Mouse (Mus musculus) embryonic facial prominence, embryonic 15.5 days (tissue): Measurements from ENCODE around the gene Znhit2. TPM values are rescaled to one million over a fixed set of nuclear protein-coding genes. Genes with fewer than 3 reads are reported as not detected.

ENCODE experiments used
- ATAC-seq: fragments of 200-750 bp; cut with Nextera tagmentation; 2 replicates; pipeline ENCODE4 v1.8.0; 2017; ENCODE audit warnings: low read depth, moderate TSS enrichment; ENCODE audit not compliant: insufficient number of reproducible peaks, low FRiP score, low TSS enrichment
- H3K27ac ChIP-seq: fragments of 300-500 bp; sonication (generic); replicated peaks from 2 replicates; pipeline ENCODE4 v1.5.1; 2015; ENCODE audit warnings: mild to moderate bottlenecking, inconsistent platforms
- H3K27me3 ChIP-seq: fragments of 300-500 bp; sonication (generic); 2 replicates; pipeline ENCODE4 v1.6.1; 2015; ENCODE audit warnings: inconsistent platforms
- H3K36me3 ChIP-seq: fragments of 300-500 bp; sonication (generic); 2 replicates; pipeline ENCODE4 v1.6.1; 2015; ENCODE audit warnings: mild to moderate bottlenecking, inconsistent platforms
- H3K4me1 ChIP-seq: fragments of 300-500 bp; sonication (generic); 2 replicates; pipeline ENCODE4 v1.6.1; 2015; ENCODE audit warnings: inconsistent platforms
- H3K4me2 ChIP-seq: fragments of 300-500 bp; sonication (generic); replicated peaks from 2 replicates; pipeline ENCODE4 v1.6.1; 2015; ENCODE audit warnings: mild to moderate bottlenecking, inconsistent platforms
- H3K4me3 ChIP-seq: fragments of 300-500 bp; sonication (generic); replicated peaks from 2 replicates; pipeline ENCODE4 v1.5.1; 2015; ENCODE audit warnings: mild to moderate bottlenecking, inconsistent platforms
- H3K9ac ChIP-seq: fragments of 300-500 bp; sonication (generic); 2 replicates; pipeline ENCODE4 v1.6.1; 2015; ENCODE audit warnings: inconsistent platforms
- H3K9me3 ChIP-seq: fragments of 300-500 bp; sonication (generic); replicated peaks from 2 replicates; pipeline ENCODE4 v1.6.1; 2016; ENCODE audit warnings: inconsistent platforms
- WGBS: fragments of 180-500 bp; shearing (Covaris S2); methylation state at CpG from one replicate; pipeline ENCODE4 v1.1.7; 2015; 5-methylcytosine and 5-hydroxymethylcytosine counted together
- polyA plus RNA-seq: library from polyadenylated mRNA; unstranded; fragments of >200 nt; fragmentation: Nextera tagmentation; extraction: Ambion mirVana; gene quantifications from 2 replicates; pipeline ENCODE4 v1.2.1, GENCODE M21; 2015

Gene Znhit2
- polyA plus RNA-seq, 1 experiment from 2014 or later: 41.1 TPM

- Histone ChIP-seq H3K27me3 (no peaks in the 10 kb centered on the region), H3K4me1 (peaks cover 41% of the 10 kb centered on the region), H3K4me3 (peak overlapping the region; percentile 49), H3K36me3 (peaks cover 32% of the 10 kb centered on the region), H3K9me3 (no peaks in the 10 kb centered on the region), H3K4me2 (peak overlapping the region; percentile 96), H3K27ac (peak overlapping the region; percentile 76), H3K9ac (peak overlapping the region; percentile 42; the same call in 1 of the 2 replicates)
- WGBS: 26% methylated on average over 5 of the region's 5 CpGs
- no peak for ATAC-seq
Measured at GRCm38 (mm10) chr19:6066571-6066970, 5.6 kb downstream of the Znhit2 start.

- Histone ChIP-seq H3K27me3 (no peaks in the 10 kb centered on the region), H3K4me3 (peak overlapping the region; percentile 49), H3K4me1 (peaks cover 35% of the 10 kb centered on the region), H3K27ac (peak overlapping the region; percentile 76), H3K9ac (peak overlapping the region; percentile 42), H3K36me3 (peaks cover 32% of the 10 kb centered on the region), H3K9me3 (no peaks in the 10 kb centered on the region), H3K4me2 (peak overlapping the region; percentile 96)
- ATAC-seq: peak; percentile 36; the same call in 1 of the 2 replicates
- under 1% methylated on average over 30 of the region's 30 CpGs for WGBS
Measured at GRCm38 (mm10) chr19:6067011-6067723, 6.2 kb downstream of the Znhit2 start.

- 10% methylated on average over 33 of the region's 33 CpGs for WGBS
- peak within 1 kb of the TSS; percentile 49 for H3K4me3 ChIP-seq
- H3K9me3 ChIP-seq: no peaks in the 10 kb centered on the region
- H3K4me1 ChIP-seq: peaks cover 28% of the 10 kb centered on the region
- H3K27me3 ChIP-seq: no peaks in the 10 kb centered on the region
- peak within 1 kb of the TSS; percentile 76 for H3K27ac ChIP-seq
- H3K9ac ChIP-seq: peak within 1 kb of the TSS; percentile 42
- H3K36me3 ChIP-seq: peaks cover 37% of the 10 kb centered on the region
- peak within 1 kb of the TSS; percentile 96 for H3K4me2 ChIP-seq
- ATAC-seq: peak; percentile 91
Measured at GRCm38 (mm10) chr19:6067724-6068415, 6.9 kb downstream of the Znhit2 start, which contains the start of gene Tm7sf2. Gene Tm7sf2 (minus strand): TSS chr19:6068373.

GRCm38 (mm10) chr19:6068951-6069350 is 8.0 kb downstream of the Znhit2 start:
- Histone ChIP-seq H3K36me3 (peaks cover 48% of the 10 kb centered on the region), H3K9ac (no peak overlapping the region), H3K27ac (no peak overlapping the region), H3K4me1 (peaks cover 23% of the 10 kb centered on the region), H3K27me3 (no peaks in the 10 kb centered on the region), H3K4me2 (no peak overlapping the region), H3K9me3 (no peaks in the 10 kb centered on the region), H3K4me3 (no peak overlapping the region)
- 77% methylated on average over 4 of the region's 4 CpGs for WGBS
- ATAC-seq: no peak

- Histone ChIP-seq H3K4me3 (no peak overlapping the region), H3K36me3 (peaks cover 52% of the 10 kb centered on the region), H3K9me3 (no peaks in the 10 kb centered on the region), H3K4me1 (peaks cover 23% of the 10 kb centered on the region), H3K9ac (no peak overlapping the region), H3K4me2 (no peak overlapping the region), H3K27me3 (no peaks in the 10 kb centered on the region), H3K27ac (no peak overlapping the region)
- ATAC-seq: no peak
- WGBS: 87% methylated on average over 10 of the region's 10 CpGs
Measured at GRCm38 (mm10) chr19:6069851-6070250, 8.9 kb downstream of the Znhit2 start.

- H3K4me2 ChIP-seq: no peak overlapping the region
- 88% methylated on average over 31 of the region's 31 CpGs for WGBS
- no peaks in the 10 kb centered on the region for H3K27me3 ChIP-seq
- no peak overlapping the region for H3K9ac ChIP-seq
- peaks cover 52% of the 10 kb centered on the region for H3K36me3 ChIP-seq
- H3K4me1 ChIP-seq: peaks cover 26% of the 10 kb centered on the region
- no peak overlapping the region for H3K4me3 ChIP-seq
- no peak overlapping the region for H3K27ac ChIP-seq
- no peak for ATAC-seq
- no peaks in the 10 kb centered on the region for H3K9me3 ChIP-seq
Measured at GRCm38 (mm10) chr19:6070571-6071250, 9.7 kb downstream of the Znhit2 start.

- no peaks in the 10 kb centered on the region for H3K9me3 ChIP-seq
- peaks cover 29% of the 10 kb centered on the region for H3K4me1 ChIP-seq
- no peak overlapping the region for H3K27ac ChIP-seq
- H3K36me3 ChIP-seq: peaks cover 52% of the 10 kb centered on the region
- no peaks in the 10 kb centered on the region for H3K27me3 ChIP-seq
- no peak overlapping the region for H3K9ac ChIP-seq
- no peak for ATAC-seq
- H3K4me3 ChIP-seq: no peak overlapping the region
- 93% methylated on average over 19 of the region's 19 CpGs for WGBS
- H3K4me2 ChIP-seq: no peak overlapping the region
Measured at GRCm38 (mm10) chr19:6071261-6071660, 10.3 kb downstream of the Znhit2 start.

GRCm38 (mm10) chr19:6073889-6074288 is 12.9 kb downstream of the Znhit2 start:
- Histone ChIP-seq H3K9me3 (no peaks in the 10 kb centered on the region), H3K27ac (no peak overlapping the region), H3K4me1 (peaks cover 13% of the 10 kb centered on the region), H3K36me3 (peaks cover 47% of the 10 kb centered on the region), H3K4me3 (no peak overlapping the region), H3K9ac (no peak overlapping the region), H3K4me2 (no peak overlapping the region), H3K27me3 (no peaks in the 10 kb centered on the region)
- whole genome bisulfite sequencing: 84% methylated on average over 5 of the region's 5 CpGs
- no peak for ATAC-seq

GRCm38 (mm10) chr19:6076564-6077393 is 15.8 kb downstream of the Znhit2 start, which contains the start of gene Vps51:
Gene Vps51 (minus strand): TSS chr19:6077231.
- under 1% methylated on average over 33 of the region's 33 CpGs for WGBS
- peak; percentile 84 for ATAC-seq
- H3K9me3 ChIP-seq: no peaks in the 10 kb centered on the region

GRCm38 (mm10) chr19:6079983-6080480 is 19.0 kb downstream of the Znhit2 start, which contains the start of gene Tmem262:
Gene Tmem262 (plus strand): TSS chr19:6080033.
- Histone ChIP-seq H3K27me3 (no peaks in the 10 kb centered on the region), H3K4me1 (peaks cover 24% of the 10 kb centered on the region), H3K9ac (no peak within 1 kb of the TSS), H3K9me3 (no peaks in the 10 kb centered on the region), H3K4me3 (no peak within 1 kb of the TSS), H3K27ac (no peak within 1 kb of the TSS), H3K4me2 (no peak within 1 kb of the TSS), H3K36me3 (peaks cover 34% of the 10 kb centered on the region)
- no peak for ATAC-seq
- 92% methylated on average over 12 of the region's 12 CpGs for WGBS

More at GRCm38 (mm10) chr19:6076564-6077393, 15.8 kb downstream of the Znhit2 start, which contains the start of gene Vps51:
- peaks cover 13% of the 10 kb centered on the region for H3K4me1 ChIP-seq
- peak within 1 kb of the TSS; percentile 80 for H3K9ac ChIP-seq
- peak within 1 kb of the TSS; percentile 88 for H3K4me2 ChIP-seq
- no peaks in the 10 kb centered on the region for H3K27me3 ChIP-seq
- H3K36me3 ChIP-seq: peaks cover 41% of the 10 kb centered on the region
- H3K4me3 ChIP-seq: peak within 1 kb of the TSS; percentile 91
- H3K27ac ChIP-seq: peak within 1 kb of the TSS; percentile 89
